Mouse (Mus musculus): ENCODE measurements around the gene Sema3b.

Sema3b gene

GRCm38 (mm10) chr9:107549297-107550074 lies 59.5 kb downstream of the Sema3b start:
- DNase-seq (ENCODE audit: extremely low read depth, low read depth): no peak

- DNase-seq (ENCODE audit: extremely low read depth, low read depth): no peak
Observed at GRCm38 (mm10) chr9:107548820-107549219, 60.2 kb downstream of the Sema3b start.

DNA sequence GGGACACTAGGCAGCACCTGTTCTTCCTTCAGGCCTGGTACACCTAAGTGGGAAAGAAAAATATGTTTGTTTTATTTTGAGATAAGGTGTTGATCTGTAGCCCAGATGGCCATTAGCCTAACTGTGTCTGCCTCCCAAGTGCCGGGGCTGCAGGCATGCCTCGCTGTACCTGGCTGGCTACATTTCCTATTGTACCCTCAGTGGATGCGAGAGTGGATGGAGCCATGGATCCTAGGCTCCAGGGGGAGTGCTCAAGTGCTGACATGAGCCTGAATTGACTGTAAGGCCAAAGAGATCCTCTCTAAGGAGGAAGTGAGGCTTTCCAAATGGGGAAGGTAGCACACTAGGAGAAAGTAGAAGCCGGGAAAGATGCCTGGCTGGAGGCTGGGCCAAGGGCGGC lies 61.1 kb downstream of the Sema3b start:
- no peak for DNase-seq (ENCODE audit: extremely low read depth, low read depth)

All from MEL-GATA-1-ER (cell line).